Mouse (Mus musculus) forebrain, embryonic 13.5 days (tissue): ENCODE measurements around the gene Vwa7. TPM values are rescaled to one million over a fixed set of nuclear protein-coding genes. Genes with fewer than 3 reads are reported as not detected.
A peak's percentile ranks its signal among the peaks of the same experiment; 100 is the strongest.
"Not testable (repeated sequence)": the region's sequence is repeated elsewhere in the genome, so short reads cannot be mapped to it uniquely, and the experiment has no call there.

Source experiments
- ATAC-seq: fragments of 200-750 bp; cut with Nextera tagmentation; 2 replicates; pipeline ENCODE4 v1.8.0; 2017
- H3K27ac ChIP-seq: fragments of 300-500 bp; sonication (generic); 2 replicates; pipeline ENCODE4 v1.5.1; 2015; ENCODE audit warnings: inconsistent platforms, mild to moderate bottlenecking, moderate library complexity
- H3K27me3 ChIP-seq: fragments of 300-500 bp; sonication (generic); 2 replicates; pipeline ENCODE4 v1.6.1; 2015; ENCODE audit warnings: mild to moderate bottlenecking, inconsistent platforms
- H3K36me3 ChIP-seq: fragments of 300-500 bp; sonication (generic); 2 replicates; pipeline ENCODE4 v1.6.1; 2015; ENCODE audit warnings: mild to moderate bottlenecking, inconsistent platforms; ENCODE audit not compliant: poor library complexity, severe bottlenecking
- H3K4me1 ChIP-seq: fragments of 300-500 bp; sonication (generic); 2 replicates; pipeline ENCODE4 v1.6.1; 2015; ENCODE audit warnings: inconsistent platforms
- H3K4me2 ChIP-seq: fragments of 300-500 bp; sonication (generic); 2 replicates; pipeline ENCODE4 v1.6.1; 2015; ENCODE audit warnings: inconsistent platforms, mild to moderate bottlenecking, moderate library complexity
- H3K4me3 ChIP-seq: fragments of 300-500 bp; sonication (generic); 2 replicates; pipeline ENCODE4 v1.5.1; 2015; ENCODE audit warnings: mild to moderate bottlenecking, inconsistent platforms
- H3K9ac ChIP-seq: fragments of 300-500 bp; sonication (generic); 2 replicates; pipeline ENCODE4 v1.6.1; 2015; ENCODE audit warnings: mild to moderate bottlenecking, inconsistent platforms
- H3K9me3 ChIP-seq: fragments of 300-500 bp; sonication (generic); replicated peaks from 2 replicates; pipeline ENCODE4 v1.6.1; 2016; ENCODE audit warnings: inconsistent platforms
- whole genome bisulfite sequencing: fragments of 180-500 bp; shearing (Covaris S2); methylation state at CpG from one replicate; pipeline ENCODE4 v1.1.7; 2015; 5-methylcytosine and 5-hydroxymethylcytosine counted together
- polyA plus RNA-seq: library from polyadenylated mRNA; unstranded; fragments of >200 nt; fragmentation: Nextera tagmentation; extraction: Ambion mirVana; gene quantifications from 2 replicates; pipeline ENCODE4 v1.2.1, GENCODE M21; 2015

The Vwa7 gene
- 0.18 and 0.20 TPM in 2 replicates for polyA plus RNA-seq

GRCm38 (mm10) chr17:35016376-35016775, at the start of gene Vwa7:
Gene Vwa7, plus strand, starts transcription at chr17:35016579.
- H3K27me3 ChIP-seq = no peaks in the 10 kb centered on the region
- H3K27ac ChIP-seq = peak within 1 kb of the TSS; percentile 44
- WGBS = 38% methylated on average over 12 of the region's 12 CpGs
- peak within 1 kb of the TSS; percentile 46 for H3K9ac ChIP-seq
- H3K4me1 ChIP-seq = peaks cover 11% of the 10 kb centered on the region
- H3K9me3 ChIP-seq = no peaks in the 10 kb centered on the region
- peak; percentile 71 for ATAC-seq
- H3K4me2 ChIP-seq = 0 out of 2 replicates have a peak within 1 kb of the TSS, but pooled peaks have one; percentile 10
- no peak within 1 kb of the TSS for H3K4me3 ChIP-seq
- H3K36me3 ChIP-seq = peaks cover 65% of the 10 kb centered on the region

GRCm38 (mm10) chr17:34969822-34970221, 46.6 kb upstream of the Vwa7 start, which contains the start of gene Gm20481:
Gene Gm20481, plus strand, starts transcription at chr17:34969912.
- not testable (repeated sequence) for H3K36me3 ChIP-seq, H3K9ac ChIP-seq, H3K4me3 ChIP-seq, H3K4me2 ChIP-seq, H3K4me1 ChIP-seq, H3K27ac ChIP-seq, ATAC-seq, H3K9me3 ChIP-seq
- 62% methylated on average over 8 of the region's 11 CpGs for WGBS
- peaks cover 42% of the 10 kb centered on the region for H3K27me3 ChIP-seq

- H3K27ac ChIP-seq, H3K4me3 ChIP-seq, H3K9ac ChIP-seq, ATAC-seq, H3K4me2 ChIP-seq, H3K9me3 ChIP-seq, H3K4me1 ChIP-seq, H3K36me3 ChIP-seq: not testable (repeated sequence)
- H3K27me3 ChIP-seq = peaks cover 41% of the 10 kb centered on the region
- WGBS = 51% methylated on average over 24 of the region's 37 CpGs
Measured at GRCm38 (mm10) chr17:34970850-34971249, 45.5 kb upstream of the Vwa7 start.

- Histone ChIP-seq H3K4me2 (peak overlapping the region; percentile 79), H3K27me3 (peaks cover 39% of the 10 kb centered on the region), H3K9ac (0 out of 2 replicates have a peak overlapping the region, but pooled peaks have one; percentile 48), H3K4me3 (peak overlapping the region; percentile 40)
- 0% methylated on average over 14 of the region's 43 CpGs for WGBS
- not testable (repeated sequence) for ATAC-seq, H3K27ac ChIP-seq, H3K4me1 ChIP-seq, H3K9me3 ChIP-seq, H3K36me3 ChIP-seq
Measured at GRCm38 (mm10) chr17:34971694-34972068, 44.7 kb upstream of the Vwa7 start.

- peak within 1 kb of the TSS; percentile 40 for H3K4me3 ChIP-seq
- not testable (repeated sequence) for H3K4me1 ChIP-seq, H3K36me3 ChIP-seq, H3K9me3 ChIP-seq, H3K27ac ChIP-seq
- peak within 1 kb of the TSS; percentile 79 for H3K4me2 ChIP-seq
- WGBS = under 1% methylated on average over 32 of the region's 33 CpGs
- peaks cover 38% of the 10 kb centered on the region for H3K27me3 ChIP-seq
- peak within 1 kb of the TSS; percentile 48; the same call in 1 of the 2 replicates for H3K9ac ChIP-seq
- ATAC-seq = peak; percentile 96
Measured at GRCm38 (mm10) chr17:34972069-34972749, 44.2 kb upstream of the Vwa7 start, which contains the start of the genes Hspa1a and Hspa1l. Gene Hspa1a, minus strand, starts transcription at chr17:34972156. Gene Hspa1l, plus strand, starts transcription at chr17:34972703.

- 86% methylated on average over 3 of the region's 3 CpGs for WGBS
- Histone ChIP-seq H3K27me3 (0 out of 2 replicates have a peak, but pooled peaks cover 9% of the 10 kb centered on the region), H3K4me1 (peaks cover 13% of the 10 kb centered on the region), H3K4me2 (no peak overlapping the region), H3K4me3 (no peak overlapping the region), H3K36me3 (no peaks in the 10 kb centered on the region), H3K9ac (no peak overlapping the region), H3K9me3 (no peaks in the 10 kb centered on the region), H3K27ac (no peak overlapping the region)
- no peak for ATAC-seq
Measured at GRCm38 (mm10) chr17:34975581-34976492, 40.5 kb upstream of the Vwa7 start.

- no peak overlapping the region for H3K4me3 ChIP-seq
- H3K4me1 ChIP-seq = peaks cover 18% of the 10 kb centered on the region
- 0 out of 2 replicates have a peak, but pooled peaks cover 9% of the 10 kb centered on the region for H3K27me3 ChIP-seq
- H3K9ac ChIP-seq = no peak overlapping the region
- 96% methylated on average over 20 of the region's 20 CpGs for WGBS
- H3K9me3 ChIP-seq = no peaks in the 10 kb centered on the region
- H3K27ac ChIP-seq = no peak overlapping the region
- no peaks in the 10 kb centered on the region for H3K36me3 ChIP-seq
- ATAC-seq = no peak
- H3K4me2 ChIP-seq = no peak overlapping the region
Measured at GRCm38 (mm10) chr17:34977000-34977399, 39.4 kb upstream of the Vwa7 start.

GRCm38 (mm10) chr17:34978239-34978638, 38.1 kb upstream of the Vwa7 start:
- H3K27me3 ChIP-seq = 0 out of 2 replicates have a peak, but pooled peaks cover 7% of the 10 kb centered on the region
- WGBS = 88% methylated on average over 27 of the region's 27 CpGs
- no peak for ATAC-seq
- peaks cover 23% of the 10 kb centered on the region for H3K4me1 ChIP-seq
- H3K27ac ChIP-seq = no peak overlapping the region
- no peak overlapping the region for H3K4me3 ChIP-seq
- no peaks in the 10 kb centered on the region for H3K9me3 ChIP-seq
- no peak overlapping the region for H3K4me2 ChIP-seq
- no peaks in the 10 kb centered on the region for H3K36me3 ChIP-seq
- no peak overlapping the region for H3K9ac ChIP-seq

GRCm38 (mm10) chr17:34979631-34980030, 36.7 kb upstream of the Vwa7 start:
- Histone ChIP-seq H3K4me2 (no peak overlapping the region), H3K4me3 (no peak overlapping the region), H3K27me3 (no peaks in the 10 kb centered on the region), H3K27ac (no peak overlapping the region), H3K9ac (peak overlapping the region; percentile 36; the same call in 1 of the 2 replicates), H3K4me1 (peaks cover 26% of the 10 kb centered on the region), H3K9me3 (no peaks in the 10 kb centered on the region), H3K36me3 (no peaks in the 10 kb centered on the region)
- WGBS = 95% methylated on average over 4 of the region's 4 CpGs
- ATAC-seq = no peak

GRCm38 (mm10) chr17:34980655-34981054, 35.7 kb upstream of the Vwa7 start:
- ATAC-seq = no peak
- Histone ChIP-seq H3K36me3 (peaks cover 10% of the 10 kb centered on the region), H3K27ac (peak overlapping the region; percentile 97; the same call in 1 of the 2 replicates), H3K4me2 (peak overlapping the region; percentile 89), H3K9ac (peak overlapping the region; percentile 92), H3K27me3 (no peaks in the 10 kb centered on the region), H3K4me1 (peaks cover 26% of the 10 kb centered on the region), H3K9me3 (no peaks in the 10 kb centered on the region), H3K4me3 (peak overlapping the region; percentile 88)
- WGBS = 21% methylated on average over 2 of the region's 2 CpGs

GRCm38 (mm10) chr17:34981690-34982180, 34.6 kb upstream of the Vwa7 start, which contains the start of gene Lsm2:
Gene Lsm2, plus strand, starts transcription at chr17:34981862.
- under 1% methylated on average over 58 of the region's 58 CpGs for WGBS
- peaks cover 26% of the 10 kb centered on the region for H3K4me1 ChIP-seq
- H3K9ac ChIP-seq = peak within 1 kb of the TSS; percentile 92
- peak within 1 kb of the TSS; percentile 88 for H3K4me3 ChIP-seq
- no peaks in the 10 kb centered on the region for H3K27me3 ChIP-seq
- peak within 1 kb of the TSS; percentile 97 for H3K27ac ChIP-seq
- peak; percentile 97 for ATAC-seq
- peak within 1 kb of the TSS; percentile 89 for H3K4me2 ChIP-seq
- H3K9me3 ChIP-seq = no peaks in the 10 kb centered on the region
- peaks cover 20% of the 10 kb centered on the region for H3K36me3 ChIP-seq
